7 mouse cellular contexts compared by ENCODE assay signal in the genomic region with DNA sequence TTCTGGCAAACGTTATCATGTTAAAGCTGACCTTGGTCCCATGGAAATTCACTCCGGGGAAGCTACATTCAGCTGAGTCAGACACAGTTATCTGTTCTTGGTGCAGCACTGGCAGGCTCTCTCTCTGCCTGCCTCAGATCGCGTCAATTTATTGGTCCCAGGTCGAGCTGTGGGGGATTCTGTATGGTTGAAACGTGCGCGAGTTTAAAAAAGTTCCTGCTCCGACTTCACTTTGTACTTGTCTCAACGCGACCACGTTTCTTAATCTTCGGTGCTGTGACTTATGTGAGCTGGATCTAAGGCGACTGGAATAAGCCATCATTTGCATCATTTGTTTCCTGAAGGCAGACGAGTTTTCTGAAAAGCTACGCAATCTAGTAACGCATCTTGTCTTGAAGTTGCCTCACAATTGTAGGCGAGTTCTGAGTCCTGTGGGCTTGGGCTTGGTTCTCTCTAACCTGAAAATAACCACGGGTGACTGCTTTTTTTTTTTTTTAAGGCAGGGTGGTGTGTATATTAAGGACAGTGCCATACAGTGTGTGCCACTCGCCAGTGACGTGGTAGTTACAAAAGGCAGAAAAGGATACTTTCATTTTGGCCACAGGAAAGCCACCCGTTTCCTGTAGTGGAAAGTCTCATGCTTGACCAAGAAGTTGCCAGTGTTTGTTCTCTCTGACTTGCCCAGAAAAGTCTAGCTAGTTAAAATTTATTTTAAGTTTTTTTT. TPM values are rescaled to one million over a fixed set of nuclear protein-coding genes. Genes with fewer than 3 reads are reported as not detected.
A peak's percentile ranks its signal among the peaks of the same experiment; 100 is the strongest.
DNase-seq lines count a peak whose midpoint lies in the region; ATAC-seq and TF ChIP-seq lines count a peak whose summit lies in the region.

No protein-coding gene starts in this region.

- H3K27ac ChIP-seq in testis, adult 2 months (ENCODE audit: control insufficient read depth, insufficient read depth, low read depth, low read length): peak overlapping the region; percentile 73
- no peak overlapping the region for H3K27ac ChIP-seq in cortical plate, adult 2 months (ENCODE audit: insufficient read depth, low read length)
- H3K27ac ChIP-seq in stomach, embryonic 14.5 days (ENCODE audit: low read length): no peak overlapping the region

- H3K36me3 ChIP-seq in testis, adult 2 months (ENCODE audit: control insufficient read depth, insufficient read depth, low read length): no peaks in the 10 kb centered on the region
- H3K36me3 ChIP-seq in stomach, embryonic 14.5 days (ENCODE audit: control insufficient read depth, insufficient read depth, low read length): no peaks in the 10 kb centered on the region

- WGBS in stomach, embryonic 14.5 days: 58% methylated on average over 22 of the region's 22 CpGs

- intact Hi-C loops in left cerebral cortex, postnatal 25 days (cut with DNase I): no loop called here

- H3K9me3 ChIP-seq in stomach, embryonic 14.5 days (ENCODE audit: control insufficient read depth, low read depth, low read length): no peaks in the 10 kb centered on the region

- DNase-seq in testis, postnatal 10 days (ENCODE audit: low spot score): no peak
- peak; percentile 30 for DNase-seq in kidney, postnatal 14 days
- no peak for DNase-seq in urinary bladder, adult 2 months (ENCODE audit: low spot score)
- no peak for DNase-seq in left cerebral cortex, postnatal 25 days (ENCODE audit: low spot score in 2 of 2)

- H3K4me1 ChIP-seq in testis, adult 2 months (ENCODE audit: control insufficient read depth, insufficient read depth, low read length): peaks cover 3% of the 10 kb centered on the region
- no peaks in the 10 kb centered on the region for H3K4me1 ChIP-seq in cortical plate, adult 2 months (ENCODE audit: control insufficient read depth, insufficient read depth, low read length)
- H3K4me1 ChIP-seq in stomach, embryonic 14.5 days (ENCODE audit: control insufficient read depth, insufficient read depth, low read length): peaks cover 4% of the 10 kb centered on the region; the same call in 1 of the 2 replicates

- peak overlapping the region; percentile 35 for H3K4me2 ChIP-seq in stomach, embryonic 14.5 days (replicated peaks; ENCODE audit: low read depth, low read length)

- TF ChIP-seq CTCF in testis, adult 2 months (IDR thresholded peaks at IDR 0.05; ENCODE audit: control insufficient read depth, insufficient read depth, insufficient replicate concordance, low read depth, low read length): no peak
- no peak for TF ChIP-seq CTCF in cortical plate, adult 2 months (IDR thresholded peaks at IDR 0.05; ENCODE audit: extremely low read depth, insufficient read depth, low read length)

- ATAC-seq in stomach, embryonic 14.5 days (ENCODE audit: insufficient number of reproducible peaks, insufficient read depth, low FRiP score, low read depth): no peak

- no peak for TF ChIP-seq POLR2A in testis, adult 2 months (IDR thresholded peaks at IDR 0.05; ENCODE audit: control insufficient read depth, low read depth, low read length)
- no peak for TF ChIP-seq POLR2A in cortical plate, adult 2 months (IDR thresholded peaks at IDR 0.05; ENCODE audit: extremely low read depth, insufficient read depth, low read length)

- H3K9ac ChIP-seq in stomach, embryonic 14.5 days (replicated peaks; ENCODE audit: low read depth, low read length): no peak overlapping the region

- no peaks in the 10 kb centered on the region for H3K27me3 ChIP-seq in testis, adult 2 months (ENCODE audit: control insufficient read depth, insufficient read depth, low read length)
- no peaks in the 10 kb centered on the region for H3K27me3 ChIP-seq in stomach, embryonic 14.5 days (ENCODE audit: control insufficient read depth, insufficient read depth, low read length)

- H3K4me3 ChIP-seq in testis, adult 2 months (ENCODE audit: control insufficient read depth, low read depth, low read length): peak overlapping the region; percentile 69
- H3K4me3 ChIP-seq in cortical plate, adult 2 months (ENCODE audit: insufficient read depth, low read length): peak overlapping the region; percentile 60; the same call in 1 of the 2 replicates
- 0 out of 2 replicates have a peak overlapping the region, but pooled peaks have one; percentile 6 for H3K4me3 ChIP-seq in stomach, embryonic 14.5 days (ENCODE audit: low read depth, low read length)

RNA-seq across cellular contexts. Expression of gene Esr1, which starts 1.1 kb away (rescaled TPM):
- 3.6 and 3.7 TPM in 2 replicates for polyA plus RNA-seq in testis, adult 2 months (2012; rRNA removed)
- polyA plus RNA-seq in cortical plate, adult 2 months (2012; rRNA removed): 0.65 and 0.70 TPM in 2 replicates
- 0.68 and 0.86 TPM in 2 replicates for polyA plus RNA-seq in stomach, embryonic 14.5 days (2014; fragmentation: Nextera tagmentation; extraction: Ambion mirVana)
- 3.7 and 4.9 TPM in 2 replicates for polyA plus RNA-seq in urinary bladder, adult 2 months (2012; rRNA removed)
- total RNA-seq in left cerebral cortex, postnatal 25 days (2021): 1 to 10 TPM; 3.2 to 3.9 TPM

Comparison
In these comparisons a context has a peak if more than half of its experiments do, and no peak if none do; other contexts are left out.
1. H3K4me3 ChIP-seq: peak in every context shown above with its lines; median percentile 69 in testis, adult 2 months; 60 in cortical plate, adult 2 months; 6 in stomach, embryonic 14.5 days.